Mouse (Mus musculus) heart, embryonic 11.5 days (tissue): ENCODE measurements around the gene Tufm. TPM values are rescaled to one million over a fixed set of nuclear protein-coding genes. Genes with fewer than 3 reads are reported as not detected.

ENCODE experiments used
- ATAC-seq: fragments of 200-750 bp; cut with Nextera tagmentation; replicated peaks from 2 replicates; pipeline ENCODE4 v1.8.0; 2017; ENCODE audit warnings: moderate library complexity; ENCODE audit not compliant: insufficient number of reproducible peaks, low FRiP score, low TSS enrichment
- H3K27ac ChIP-seq: fragments of 300-500 bp; sonication (generic); 2 replicates; pipeline ENCODE4 v1.5.1; 2014; ENCODE audit warnings: mild to moderate bottlenecking, low read depth, low read length
- H3K27me3 ChIP-seq: fragments of 300-500 bp; sonication (generic); 2 replicates; pipeline ENCODE4 v1.6.1; 2014; ENCODE audit warnings: mild to moderate bottlenecking, low read length, mixed read lengths; ENCODE audit not compliant: control insufficient read depth, insufficient read depth
- H3K36me3 ChIP-seq: fragments of 300-500 bp; sonication (generic); 2 replicates; pipeline ENCODE4 v1.6.1; 2014; ENCODE audit warnings: mild to moderate bottlenecking, low read length, moderate library complexity, mixed read lengths; ENCODE audit not compliant: control insufficient read depth, insufficient read depth
- H3K4me1 ChIP-seq: fragments of 300-500 bp; sonication (generic); 2 replicates; pipeline ENCODE4 v1.6.1; 2014; ENCODE audit warnings: low read length; ENCODE audit not compliant: control insufficient read depth, insufficient read depth
- H3K4me2 ChIP-seq: fragments of 300-500 bp; sonication (generic); 2 replicates; pipeline ENCODE4 v1.6.1; 2014; ENCODE audit warnings: mild to moderate bottlenecking, moderate library complexity
- H3K4me3 ChIP-seq: fragments of 300-500 bp; sonication (generic); 2 replicates; pipeline ENCODE4 v1.5.1; 2014; ENCODE audit warnings: low read depth, low read length
- H3K9ac ChIP-seq: fragments of 300-500 bp; sonication (generic); 2 replicates; pipeline ENCODE4 v1.6.1; 2014; ENCODE audit warnings: mild to moderate bottlenecking, low read depth, low read length, moderate library complexity
- H3K9me3 ChIP-seq: fragments of 300-500 bp; sonication (generic); replicated peaks from 2 replicates; pipeline ENCODE4 v1.6.1; 2016; ENCODE audit warnings: low read length; ENCODE audit not compliant: control insufficient read depth
- WGBS: fragments of 180-500 bp; shearing (Covaris S2); extraction: QIAGEN DNeasy Blood & Tissue Kit; methylation state at CpG from one replicate; pipeline ENCODE4 v1.1.7; 2014; ENCODE audit not compliant: insufficient replicate concordance; 5-methylcytosine and 5-hydroxymethylcytosine counted together
- polyA plus RNA-seq: library from polyadenylated mRNA; unstranded; fragments of >200 nt; fragmentation: Nextera tagmentation; extraction: Ambion mirVana; gene quantifications from 2 replicates; pipeline ENCODE4 v1.2.1, GENCODE M21; 2014

Tufm gene
- polyA plus RNA-seq, 1 experiment from 2014 or later = 167 TPM

- H3K9ac ChIP-seq = no peak overlapping the region
- no peak for ATAC-seq
- no peaks in the 10 kb centered on the region for H3K9me3 ChIP-seq
- no peaks in the 10 kb centered on the region for H3K4me1 ChIP-seq
- no peak overlapping the region for H3K4me2 ChIP-seq
- no peak overlapping the region for H3K4me3 ChIP-seq
- WGBS = 70% methylated on average over 3 of the region's 3 CpGs
- H3K27me3 ChIP-seq = no peaks in the 10 kb centered on the region; the same call in 1 of the 2 replicates
- H3K36me3 ChIP-seq = no peaks in the 10 kb centered on the region
- no peak overlapping the region for H3K27ac ChIP-seq
These were observed 24.1 kb downstream of the Tufm start for GRCm38 (mm10) chr7:126511287-126511686.

GRCm38 (mm10) chr7:126518261-126518941, 31.2 kb downstream of the Tufm start:
- no peaks in the 10 kb centered on the region for H3K36me3 ChIP-seq
- no peaks in the 10 kb centered on the region for H3K9me3 ChIP-seq
- H3K4me2 ChIP-seq = no peak overlapping the region
- no peak overlapping the region for H3K9ac ChIP-seq
- H3K27me3 ChIP-seq = no peaks in the 10 kb centered on the region
- no peaks in the 10 kb centered on the region for H3K4me1 ChIP-seq
- 85% methylated on average over 5 of the region's 5 CpGs for WGBS
- no peak overlapping the region for H3K27ac ChIP-seq
- H3K4me3 ChIP-seq = no peak overlapping the region
- ATAC-seq = no peak

DNA sequence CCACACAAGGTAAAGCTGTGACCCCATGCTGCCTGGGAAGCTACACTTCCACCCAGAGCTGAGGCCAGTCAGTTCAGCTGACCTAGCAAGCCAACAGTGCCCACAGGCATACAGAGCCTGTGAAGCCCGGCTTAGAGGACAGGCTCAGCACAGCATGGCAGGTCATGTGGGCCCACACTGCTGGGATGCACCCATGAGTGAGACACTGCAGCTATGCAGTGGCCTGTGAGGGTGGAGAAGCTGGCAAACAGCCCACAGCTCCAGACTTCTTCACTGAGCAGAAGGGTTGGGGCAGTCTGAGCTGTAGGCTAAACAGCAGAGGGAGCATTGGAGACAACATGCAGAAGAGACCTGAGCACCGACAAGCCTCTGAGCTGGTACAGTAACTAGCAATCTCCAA, 32.4 kb downstream of the Tufm start:
- no peaks in the 10 kb centered on the region for H3K4me1 ChIP-seq
- no peaks in the 10 kb centered on the region for H3K9me3 ChIP-seq
- no peaks in the 10 kb centered on the region for H3K36me3 ChIP-seq
- H3K4me2 ChIP-seq = no peak overlapping the region
- WGBS = 58% methylated on average over 2 of the region's 2 CpGs
- no peaks in the 10 kb centered on the region for H3K27me3 ChIP-seq
- no peak overlapping the region for H3K27ac ChIP-seq
- ATAC-seq = no peak
- H3K9ac ChIP-seq = no peak overlapping the region
- no peak overlapping the region for H3K4me3 ChIP-seq

GRCm38 (mm10) chr7:126523316-126523715, 36.2 kb downstream of the Tufm start:
- no peak overlapping the region for H3K4me3 ChIP-seq
- H3K9me3 ChIP-seq = no peaks in the 10 kb centered on the region
- H3K4me1 ChIP-seq = no peaks in the 10 kb centered on the region
- WGBS = 75% methylated on average over 3 of the region's 3 CpGs
- H3K27me3 ChIP-seq = no peaks in the 10 kb centered on the region
- no peak overlapping the region for H3K4me2 ChIP-seq
- H3K27ac ChIP-seq = no peak overlapping the region
- ATAC-seq = no peak
- no peaks in the 10 kb centered on the region for H3K36me3 ChIP-seq
- no peak overlapping the region for H3K9ac ChIP-seq

DNA sequence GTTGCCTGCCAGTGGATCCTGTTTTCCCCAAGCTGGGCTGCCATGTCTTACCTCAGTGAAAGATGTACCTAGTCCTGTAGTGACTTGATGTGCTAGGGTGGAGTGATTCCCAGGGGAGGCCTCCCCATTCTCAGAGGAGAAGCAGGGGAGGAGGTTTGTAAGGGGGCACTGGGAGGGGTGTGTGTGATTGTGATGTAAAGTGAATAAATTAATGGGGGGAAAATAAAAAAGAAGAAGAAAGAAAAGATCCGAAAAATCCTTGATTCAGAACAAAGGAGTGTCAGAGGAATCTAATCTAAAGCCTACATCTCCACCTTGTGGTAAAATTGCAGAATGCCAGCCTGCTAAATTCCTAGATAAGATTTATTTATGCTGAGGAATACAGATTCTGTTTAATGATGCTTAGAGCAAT, 41.0 kb downstream of the Tufm start:
- Histone ChIP-seq H3K9ac (0 out of 2 replicates have a peak overlapping the region, but pooled peaks have one; percentile 2), H3K4me1 (no peaks in the 10 kb centered on the region), H3K4me3 (no peak overlapping the region), H3K27ac (no peak overlapping the region), H3K27me3 (no peaks in the 10 kb centered on the region), H3K9me3 (no peaks in the 10 kb centered on the region), H3K4me2 (no peak overlapping the region), H3K36me3 (no peaks in the 10 kb centered on the region)
- ATAC-seq = no peak
- WGBS = 14% methylated on average over 1 of the region's 1 CpGs

DNA sequence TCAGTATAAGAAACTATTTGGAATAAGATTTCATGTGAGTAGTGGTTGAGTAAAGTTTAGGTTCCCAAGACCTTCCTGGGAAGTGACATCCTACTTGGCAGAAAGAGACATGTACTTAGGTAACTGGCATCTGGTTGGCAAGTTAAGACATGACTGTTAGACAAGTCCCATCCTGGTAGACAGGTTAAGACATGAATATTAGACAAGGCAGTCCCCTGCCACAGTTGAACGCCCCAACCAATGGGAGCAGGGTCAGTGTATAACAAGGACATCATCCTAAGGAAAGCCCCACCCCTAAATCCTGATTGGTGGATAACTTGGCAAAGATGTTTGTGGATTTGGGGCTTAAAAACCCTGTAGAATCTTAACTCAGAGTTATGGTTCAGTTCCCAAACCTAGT, 46.3 kb downstream of the Tufm start:
- no peak for ATAC-seq
- WGBS = 56% methylated on average over 1 of the region's 1 CpGs
- no peak overlapping the region for H3K27ac ChIP-seq

GRCm38 (mm10) chr7:126535766-126536165, 48.6 kb downstream of the Tufm start:
- Histone ChIP-seq H3K9me3 (no peaks in the 10 kb centered on the region), H3K4me3 (peak overlapping the region; percentile 50), H3K27ac (no peak overlapping the region), H3K4me1 (no peaks in the 10 kb centered on the region), H3K9ac (peak overlapping the region; percentile 67), H3K27me3 (peaks cover 12% of the 10 kb centered on the region), H3K36me3 (no peaks in the 10 kb centered on the region), H3K4me2 (peak overlapping the region; percentile 83)
- no peak for ATAC-seq
- 1% methylated on average over 28 of the region's 28 CpGs for WGBS

More for the DNA sequence above, 46.3 kb downstream of the Tufm start:
- Histone ChIP-seq H3K9ac (no peak overlapping the region), H3K4me1 (no peaks in the 10 kb centered on the region), H3K4me2 (no peak overlapping the region), H3K27me3 (peaks cover 12% of the 10 kb centered on the region), H3K36me3 (no peaks in the 10 kb centered on the region), H3K4me3 (no peak overlapping the region), H3K9me3 (no peaks in the 10 kb centered on the region)

- WGBS = 58% methylated on average over 9 of the region's 9 CpGs
- Histone ChIP-seq H3K36me3 (no peaks in the 10 kb centered on the region), H3K4me1 (no peaks in the 10 kb centered on the region), H3K9me3 (no peaks in the 10 kb centered on the region), H3K4me2 (peak overlapping the region; percentile 83), H3K27ac (no peak overlapping the region), H3K9ac (no peak overlapping the region), H3K4me3 (peak overlapping the region; percentile 50), H3K27me3 (peaks cover 12% of the 10 kb centered on the region)
- ATAC-seq = no peak
These were observed 49.3 kb downstream of the Tufm start for GRCm38 (mm10) chr7:126536466-126536865.
